9 mouse cellular contexts compared by ENCODE assay signal in the genomic region with DNA sequence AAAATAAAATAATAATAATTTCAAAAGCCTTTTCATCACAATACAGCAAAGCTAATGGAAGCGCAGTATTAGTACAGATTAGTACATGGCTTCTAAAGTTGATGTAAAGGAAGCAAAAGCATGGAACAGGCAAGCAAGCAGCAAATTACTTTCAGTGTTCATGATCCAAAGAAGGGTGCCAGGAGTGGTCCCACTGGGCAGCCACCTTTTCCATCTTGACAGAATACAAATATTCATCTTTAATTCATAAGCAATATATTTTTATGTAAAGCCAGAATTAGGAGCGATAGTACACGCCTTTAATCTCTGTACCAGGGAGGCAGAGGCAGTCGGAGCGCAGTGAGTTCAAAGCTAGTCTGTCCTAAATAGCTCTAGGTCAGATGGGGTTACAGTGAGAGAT. TPM values are rescaled to one million over a fixed set of nuclear protein-coding genes. Genes with fewer than 3 reads are reported as not detected.
DNase-seq lines count a peak whose midpoint lies in the region; ATAC-seq and TF ChIP-seq lines count a peak whose summit lies in the region.
"Had no signal": no experiment of that assay in that cellular context is flagged by ENCODE, and none has a peak within 500 bp of the region (broad histone marks: within the 10 kb centered on the region; RNA-seq: fewer than 3 reads in every experiment).

No protein-coding gene starts in this region.

- H3K4me3 ChIP-seq in cerebellum, adult 2 months (replicated peaks; ENCODE audit: insufficient read depth, low read depth, low read length) = peak overlapping the region; percentile 74
- no peak overlapping the region for H3K4me3 ChIP-seq in lung, postnatal 0 days (ENCODE audit: low read depth, low read length)
- peak overlapping the region; percentile 73 for H3K4me3 ChIP-seq in limb, embryonic 15.5 days
- peak overlapping the region; percentile 68 for H3K4me3 ChIP-seq in stomach, embryonic 16.5 days (replicated peaks; ENCODE audit: low read length)

- H3K4me2 ChIP-seq in lung, postnatal 0 days (replicated peaks; ENCODE audit: low read depth, low read length) = peak overlapping the region; percentile 99
- peak overlapping the region; percentile 100 for H3K4me2 ChIP-seq in limb, embryonic 15.5 days
- peak overlapping the region; percentile 77 for H3K4me2 ChIP-seq in stomach, embryonic 16.5 days (ENCODE audit: low read depth, low read length)

- no peaks in the 10 kb centered on the region for H3K36me3 ChIP-seq in lung, postnatal 0 days (ENCODE audit: insufficient read depth, low read length)
- H3K36me3 ChIP-seq in limb, embryonic 15.5 days = peaks cover 5% of the 10 kb centered on the region; the same call in 1 of the 2 replicates
- H3K36me3 ChIP-seq in stomach, embryonic 16.5 days (ENCODE audit: control insufficient read depth, insufficient read depth, low read length) = no peaks in the 10 kb centered on the region

- no peak overlapping the region for H3K9ac ChIP-seq in lung, postnatal 0 days (replicated peaks; ENCODE audit: low read depth)
- peak overlapping the region; percentile 57 for H3K9ac ChIP-seq in limb, embryonic 15.5 days
- peak overlapping the region; percentile 66 for H3K9ac ChIP-seq in stomach, embryonic 16.5 days (ENCODE audit: low read length)

- TF ChIP-seq CTCF in cerebellum, adult 2 months (IDR thresholded peaks at IDR 0.05; ENCODE audit: borderline replicate concordance, insufficient read depth, low read depth, low read length) = no peak
- TF ChIP-seq CTCF in lung, postnatal 0 days (IDR thresholded peaks at IDR 0.05) = no peak

- no peaks in the 10 kb centered on the region for H3K27me3 ChIP-seq in cerebellum, adult 2 months (ENCODE audit: control insufficient read depth, insufficient read depth, low read length)
- no peaks in the 10 kb centered on the region for H3K27me3 ChIP-seq in lung, postnatal 0 days (replicated peaks; ENCODE audit: insufficient read depth, low read length)
- no peaks in the 10 kb centered on the region for H3K27me3 ChIP-seq in limb, embryonic 15.5 days
- H3K27me3 ChIP-seq in stomach, embryonic 16.5 days (ENCODE audit: control insufficient read depth, insufficient read depth, low read length) = no peaks in the 10 kb centered on the region

- ATAC-seq in lung, postnatal 0 days = no peak
- ATAC-seq in limb, embryonic 15.5 days (ENCODE audit: insufficient number of reproducible peaks, low FRiP score, low TSS enrichment, low read depth) = no peak
- no peak for ATAC-seq in stomach, embryonic 16.5 days (ENCODE audit: insufficient read depth, low FRiP score)

- H3K4me1 ChIP-seq in cerebellum, adult 2 months (ENCODE audit: control insufficient read depth, insufficient read depth, low read length) = no peaks in the 10 kb centered on the region; the same call in 1 of the 2 replicates
- peaks cover 3% of the 10 kb centered on the region; the same call in 1 of the 2 replicates for H3K4me1 ChIP-seq in lung, postnatal 0 days (ENCODE audit: insufficient read depth, low read depth, low read length)
- peaks cover 23% of the 10 kb centered on the region for H3K4me1 ChIP-seq in limb, embryonic 15.5 days
- peaks cover 17% of the 10 kb centered on the region for H3K4me1 ChIP-seq in stomach, embryonic 16.5 days (ENCODE audit: control insufficient read depth, insufficient read depth, low read length)

- no peak for TF ChIP-seq EP300 in lung, postnatal 0 days (IDR thresholded peaks at IDR 0.05)

- H3K9me3 ChIP-seq in lung, postnatal 0 days (ENCODE audit: low read length) = no peaks in the 10 kb centered on the region
- H3K9me3 ChIP-seq in limb, embryonic 15.5 days = no peaks in the 10 kb centered on the region
- no peaks in the 10 kb centered on the region for H3K9me3 ChIP-seq in stomach, embryonic 16.5 days (replicated peaks; ENCODE audit: control insufficient read depth, low read length)

- DNase-seq in cerebellum, adult 2 months = no peak
- DNase-seq in cerebellum, adult 8-10 months = no peak
- DNase-seq in lung, postnatal 0 days (ENCODE audit: low spot score) = no peak
- DNase-seq in lung, postnatal 36 days = no peak
- DNase-seq in gastrocnemius, adult 18-20 months (ENCODE audit: low spot score) = no peak
- no peak for DNase-seq in frontal cortex, postnatal 14 days (ENCODE audit: low spot score in 2 of 2)

- WGBS in cerebellum, adult 2 months = 72% methylated on average over 5 of the region's 5 CpGs
- 73% methylated on average over 5 of the region's 5 CpGs for WGBS in lung, postnatal 0 days
- 68% methylated on average over 5 of the region's 5 CpGs for WGBS in limb, embryonic 15.5 days
- 73% methylated on average over 5 of the region's 5 CpGs for WGBS in stomach, embryonic 16.5 days

- peak overlapping the region; percentile 73 for H3K27ac ChIP-seq in cerebellum, adult 2 months (ENCODE audit: insufficient read depth, low read length)
- peak overlapping the region; percentile 92 for H3K27ac ChIP-seq in lung, postnatal 0 days (ENCODE audit: low read length)
- peak overlapping the region; percentile 89 for H3K27ac ChIP-seq in limb, embryonic 15.5 days
- H3K27ac ChIP-seq in stomach, embryonic 16.5 days (ENCODE audit: low read length) = peak overlapping the region; percentile 92

- no peak for TF ChIP-seq POLR2A in cerebellum, adult 2 months (IDR thresholded peaks at IDR 0.05; ENCODE audit: borderline replicate concordance, insufficient read depth, low read length)

RNA-seq across cellular contexts. Expression of a gene that starts 5.9 kb away (rescaled TPM):
- 7.0 and 7.1 TPM in 2 replicates for polyA plus RNA-seq in cerebellum, adult 2 months (2012; rRNA removed)
- polyA plus RNA-seq in lung, postnatal 0 days (2015; fragmentation: Nextera tagmentation; extraction: Ambion mirVana) = 3.8 and 4.3 TPM in 2 replicates
- polyA plus RNA-seq in limb, embryonic 15.5 days (2015; fragmentation: Nextera tagmentation; extraction: Ambion mirVana) = 10.0 and 10.3 TPM in 2 replicates
- polyA plus RNA-seq in stomach, embryonic 16.5 days (2015; fragmentation: Nextera tagmentation; extraction: Ambion mirVana) = 6.5 and 6.6 TPM in 2 replicates
- total RNA-seq in gastrocnemius, adult 18-20 months (2021) = 1 to 10 TPM; 1.5 to 2.3 TPM

RNA-seq across cellular contexts. Expression of a gene that starts 7.0 kb away (rescaled TPM):
- polyA plus RNA-seq in cerebellum, adult 2 months (2012; rRNA removed) = 0.92 and 2.2 TPM in 2 replicates
- polyA plus RNA-seq in lung, postnatal 0 days (2015; fragmentation: Nextera tagmentation; extraction: Ambion mirVana) = 26.1 and 27.2 TPM in 2 replicates
- not detected in 2 replicates for polyA plus RNA-seq in limb, embryonic 15.5 days (2015; fragmentation: Nextera tagmentation; extraction: Ambion mirVana)
- polyA plus RNA-seq in stomach, embryonic 16.5 days (2015; fragmentation: Nextera tagmentation; extraction: Ambion mirVana) = 0.22 TPM in 1 of 2 replicates, not detected in the other
- total RNA-seq in gastrocnemius, adult 18-20 months (2021) = not detected
- total RNA-seq: left cerebral cortex, adult 8-10 months had no signal

RNA-seq across cellular contexts. Expression of a gene that starts 14.1 kb away (rescaled TPM):
- 11.2 and 13.6 TPM in 2 replicates for polyA plus RNA-seq in cerebellum, adult 2 months (2012; rRNA removed)
- polyA plus RNA-seq in lung, postnatal 0 days (2015; fragmentation: Nextera tagmentation; extraction: Ambion mirVana) = 4.0 and 5.0 TPM in 2 replicates
- 5.7 and 6.8 TPM in 2 replicates for polyA plus RNA-seq in limb, embryonic 15.5 days (2015; fragmentation: Nextera tagmentation; extraction: Ambion mirVana)
- polyA plus RNA-seq in stomach, embryonic 16.5 days (2015; fragmentation: Nextera tagmentation; extraction: Ambion mirVana) = 3.4 and 5.0 TPM in 2 replicates
- 1 to 10 TPM in 1 of 2 experiments, under 1 TPM in 1; 0.25 to 1.7 TPM for total RNA-seq in gastrocnemius, adult 18-20 months (2021)

RNA-seq across cellular contexts. Expression of a gene that starts 23.8 kb away (rescaled TPM):
- polyA plus RNA-seq in cerebellum, adult 2 months (2012; rRNA removed) = 3.6 and 3.9 TPM in 2 replicates
- polyA plus RNA-seq in lung, postnatal 0 days (2015; fragmentation: Nextera tagmentation; extraction: Ambion mirVana) = 3.6 and 4.0 TPM in 2 replicates
- 13.7 and 15.8 TPM in 2 replicates for polyA plus RNA-seq in limb, embryonic 15.5 days (2015; fragmentation: Nextera tagmentation; extraction: Ambion mirVana)
- 7.0 and 7.3 TPM in 2 replicates for polyA plus RNA-seq in stomach, embryonic 16.5 days (2015; fragmentation: Nextera tagmentation; extraction: Ambion mirVana)
- under 1 TPM; 0.21 to 0.52 TPM for total RNA-seq in gastrocnemius, adult 18-20 months (2021)

RNA-seq across cellular contexts. Expression of a gene that starts 36.4 kb away (rescaled TPM):
- polyA plus RNA-seq in cerebellum, adult 2 months (2012; rRNA removed) = 458 and 507 TPM in 2 replicates
- polyA plus RNA-seq in lung, postnatal 0 days (2015; fragmentation: Nextera tagmentation; extraction: Ambion mirVana) = 633 and 681 TPM in 2 replicates
- 803 and 994 TPM in 2 replicates for polyA plus RNA-seq in limb, embryonic 15.5 days (2015; fragmentation: Nextera tagmentation; extraction: Ambion mirVana)
- polyA plus RNA-seq in stomach, embryonic 16.5 days (2015; fragmentation: Nextera tagmentation; extraction: Ambion mirVana) = 671 and 829 TPM in 2 replicates
- 100 to 1,000 TPM; 498 to 543 TPM for total RNA-seq in gastrocnemius, adult 18-20 months (2021)
